Comparison of ENCODE assay signal across 23 mouse cellular contexts in genomic region chr5:93109555-93109954, GRCm38 (mm10). TPM values are rescaled to one million over a fixed set of nuclear protein-coding genes. Genes with fewer than 3 reads are reported as not detected.
DNase-seq lines count a peak whose midpoint lies in the region; ATAC-seq lines count a peak whose summit lies in the region.
"Had no signal": no experiment of that assay in that cellular context is flagged by ENCODE, and none has a peak within 500 bp of the region (broad histone marks: within the 10 kb centered on the region; RNA-seq: fewer than 3 reads in every experiment).

No protein-coding gene starts in this region.

- peaks cover 58% of the 10 kb centered on the region for H3K36me3 ChIP-seq in megakaryocyte, embryonic 14.5 days (replicated peaks; ENCODE audit: low read length)

- peak; percentile 32 for ATAC-seq in CD4-positive, CD25-positive, alpha-beta regulatory T cell, adult 4 months
- ATAC-seq in hematopoietic stem cell, adult 5-6 weeks (replicated peaks in 1 of 2; ENCODE audit: insufficient read depth in 1 of 2, low FRiP score in 2 of 2, low TSS enrichment in 1 of 2, low read depth in 1 of 2, poor library complexity in 2 of 2, severe bottlenecking in 2 of 2) = peak; percentile 36 to 37; a peak in 3 of 4 replicates
- ATAC-seq: forebrain, embryonic 14.5 days; hindbrain, postnatal 0 days; intestine, embryonic 16.5 days; Patski had no signal

- no peaks in the 10 kb centered on the region for H3K27me3 ChIP-seq in megakaryocyte, embryonic 14.5 days (replicated peaks)
- H3K27me3 ChIP-seq: CH12.LX; hindbrain, embryonic 13.5 days; Patski had no signal

- no peaks in the 10 kb centered on the region for H3K9me3 ChIP-seq in megakaryocyte, embryonic 14.5 days
- H3K9me3 ChIP-seq: embryonic facial prominence, embryonic 10.5 days; forebrain, embryonic 10.5 days; hindbrain, embryonic 13.5 days had no signal

- DNase-seq in frontal cortex, postnatal 14 days (ENCODE audit: low spot score in 2 of 2) = no peak
- no peak for DNase-seq in spleen, postnatal 14 days (ENCODE audit: low spot score in 2 of 2)
- no peak for DNase-seq in adrenal gland, adult 8-10 months
- DNase-seq in thymus, postnatal 14 days = no peak
- DNase-seq: adrenal gland, postnatal 25 days; B cell, adult 2 months; cerebellum, adult 18-20 months; cerebellum, adult 9-11 months; cerebellum, postnatal 36 days; gastrocnemius, postnatal 10 days; heart, postnatal 10 days; heart, postnatal 4 days had no signal

- peaks cover 83% of the 10 kb centered on the region for H3K4me1 ChIP-seq in megakaryocyte, embryonic 14.5 days

- peak overlapping the region; percentile 62 for H3K4me3 ChIP-seq in megakaryocyte, embryonic 14.5 days (replicated peaks)
- H3K4me3 ChIP-seq: embryonic facial prominence, embryonic 10.5 days; forebrain, embryonic 10.5 days; hindbrain, embryonic 13.5 days had no signal

RNA-seq across cellular contexts. Expression of gene Sept11, which starts 16.3 kb away (rescaled TPM):
- 10 to 100 TPM; 31.6 to 40.2 TPM for polyA plus RNA-seq in CD4-positive, CD25-positive, alpha-beta regulatory T cell, adult 4 months (2017; shearing (Covaris generic))
- 40.8 and 59.0 TPM in 2 replicates for total RNA-seq in hematopoietic stem cell, adult 5-6 weeks (2017)
- polyA plus RNA-seq in megakaryocyte, embryonic 14.5 days (2012; ENCODE audit: insufficient read depth, low replicate concordance) = 8.9 and 29.8 TPM in 2 replicates
- total RNA-seq in adrenal gland, adult 8-10 months (2022) = 10 to 100 TPM; 40.3 to 44.5 (median 42.4) TPM
